ENCODE assay signal across 12 mouse cellular contexts in the genomic region with DNA sequence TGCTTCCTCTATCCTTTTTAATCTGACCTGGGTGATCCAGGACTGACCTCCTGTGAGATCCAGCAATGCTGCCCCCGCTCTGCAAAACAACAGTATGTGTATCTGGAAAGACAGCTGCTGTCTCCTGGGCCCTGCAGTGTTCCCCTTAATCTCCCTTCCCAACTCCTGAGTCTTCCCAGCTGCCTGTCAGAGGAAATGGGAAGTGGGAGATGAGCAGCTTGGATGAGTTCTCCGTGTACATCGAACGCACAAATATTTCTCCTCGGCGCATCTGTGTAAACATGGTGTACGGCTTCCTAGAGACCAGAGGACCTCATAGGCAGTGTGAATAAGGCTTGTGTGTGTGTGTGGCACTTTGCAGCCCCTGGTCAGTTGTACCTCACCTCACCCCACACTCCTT.
A peak's percentile ranks its signal among the peaks of the same experiment; 100 is the strongest.
DNase-seq lines count a peak whose midpoint lies in the region; ATAC-seq and TF ChIP-seq lines count a peak whose summit lies in the region.
"Had no signal": no experiment of that assay in that cellular context is flagged by ENCODE, and none has a peak within 500 bp of the region (broad histone marks: within the 10 kb centered on the region; RNA-seq: fewer than 3 reads in every experiment).

No protein-coding gene starts in this region.

- 0 out of 2 replicates have a peak, but pooled peaks have one; percentile 32 for ATAC-seq in hindbrain, embryonic 13.5 days (ENCODE audit: low FRiP score)
- no peak for ATAC-seq in hindbrain, postnatal 0 days
- no peak for ATAC-seq in midbrain, embryonic 14.5 days (ENCODE audit: low FRiP score, low TSS enrichment)
- ATAC-seq in midbrain, embryonic 11.5 days (ENCODE audit: low FRiP score) = no peak
- no peak for ATAC-seq in megakaryocyte, adult 5-6 weeks (ENCODE audit: poor library complexity, severe bottlenecking)

- no peak overlapping the region for H3K4me3 ChIP-seq in hindbrain, embryonic 13.5 days
- no peak overlapping the region for H3K4me3 ChIP-seq in hindbrain, postnatal 0 days (ENCODE audit: low read length)
- no peak overlapping the region for H3K4me3 ChIP-seq in midbrain, embryonic 14.5 days (replicated peaks; ENCODE audit: low read depth, low read length)
- no peak overlapping the region for H3K4me3 ChIP-seq in midbrain, embryonic 11.5 days (ENCODE audit: low read depth, low read length)
- H3K4me3 ChIP-seq: neural tube, embryonic 12.5 days had no signal

- no peak for TF ChIP-seq CTCF in hindbrain, postnatal 0 days (IDR thresholded peaks at IDR 0.05; ENCODE audit: low read depth)

- H3K27me3 ChIP-seq in hindbrain, embryonic 13.5 days = peaks cover 4% of the 10 kb centered on the region; the same call in 1 of the 2 replicates
- H3K27me3 ChIP-seq in hindbrain, postnatal 0 days (ENCODE audit: insufficient read depth, low read length) = no peaks in the 10 kb centered on the region
- no peaks in the 10 kb centered on the region for H3K27me3 ChIP-seq in midbrain, embryonic 14.5 days (ENCODE audit: control insufficient read depth, insufficient read depth, low read length)
- no peaks in the 10 kb centered on the region for H3K27me3 ChIP-seq in midbrain, embryonic 11.5 days (ENCODE audit: control insufficient read depth, insufficient read depth, low read length)
- H3K27me3 ChIP-seq: neural tube, embryonic 12.5 days had no signal

- no peak overlapping the region for H3K4me2 ChIP-seq in hindbrain, embryonic 13.5 days
- H3K4me2 ChIP-seq in hindbrain, postnatal 0 days (ENCODE audit: low read depth, low read length) = no peak overlapping the region
- H3K4me2 ChIP-seq in midbrain, embryonic 14.5 days (ENCODE audit: low read length) = no peak overlapping the region
- no peak overlapping the region for H3K4me2 ChIP-seq in midbrain, embryonic 11.5 days
- H3K4me2 ChIP-seq: neural tube, embryonic 12.5 days had no signal

- no peak overlapping the region for H3K9ac ChIP-seq in hindbrain, embryonic 13.5 days
- no peak overlapping the region for H3K9ac ChIP-seq in hindbrain, postnatal 0 days (replicated peaks; ENCODE audit: low read length)
- H3K9ac ChIP-seq in midbrain, embryonic 14.5 days (replicated peaks; ENCODE audit: low read length) = no peak overlapping the region
- no peak overlapping the region for H3K9ac ChIP-seq in midbrain, embryonic 11.5 days (ENCODE audit: low read length)
- H3K9ac ChIP-seq: neural tube, embryonic 12.5 days had no signal

- no peaks in the 10 kb centered on the region for H3K36me3 ChIP-seq in hindbrain, embryonic 13.5 days
- no peaks in the 10 kb centered on the region for H3K36me3 ChIP-seq in hindbrain, postnatal 0 days (ENCODE audit: insufficient read depth, low read length)
- no peaks in the 10 kb centered on the region for H3K36me3 ChIP-seq in midbrain, embryonic 14.5 days (ENCODE audit: control insufficient read depth, insufficient read depth, low read length)
- H3K36me3 ChIP-seq in midbrain, embryonic 11.5 days (ENCODE audit: control insufficient read depth, insufficient read depth, low read length) = no peaks in the 10 kb centered on the region; the same call in 1 of the 2 replicates
- H3K36me3 ChIP-seq: neural tube, embryonic 12.5 days had no signal

- WGBS in hindbrain, embryonic 13.5 days = 78% methylated on average over 7 of the region's 7 CpGs
- 60% methylated on average over 7 of the region's 7 CpGs for WGBS in hindbrain, postnatal 0 days
- 74% methylated on average over 7 of the region's 7 CpGs for WGBS in midbrain, embryonic 14.5 days
- WGBS in midbrain, embryonic 11.5 days = 80% methylated on average over 7 of the region's 7 CpGs

- 0 out of 2 replicates have a peak overlapping the region, but pooled peaks have one; percentile 12 for H3K27ac ChIP-seq in hindbrain, embryonic 13.5 days
- no peak overlapping the region for H3K27ac ChIP-seq in hindbrain, postnatal 0 days
- H3K27ac ChIP-seq in midbrain, embryonic 14.5 days (replicated peaks; ENCODE audit: low read depth, low read length) = 0 out of 2 replicates have a peak overlapping the region, but pooled peaks have one; percentile 8
- H3K27ac ChIP-seq in midbrain, embryonic 11.5 days (ENCODE audit: low read depth, low read length) = no peak overlapping the region
- H3K27ac ChIP-seq: macrophage; neural tube, embryonic 12.5 days had no signal

- no peaks in the 10 kb centered on the region for H3K9me3 ChIP-seq in hindbrain, embryonic 13.5 days
- no peaks in the 10 kb centered on the region for H3K9me3 ChIP-seq in hindbrain, postnatal 0 days (ENCODE audit: low read length)
- H3K9me3 ChIP-seq in midbrain, embryonic 14.5 days (ENCODE audit: control insufficient read depth, low read length) = no peaks in the 10 kb centered on the region
- no peaks in the 10 kb centered on the region for H3K9me3 ChIP-seq in midbrain, embryonic 11.5 days (ENCODE audit: control insufficient read depth, low read length)
- H3K9me3 ChIP-seq: neural tube, embryonic 12.5 days had no signal

- H3K4me1 ChIP-seq in hindbrain, embryonic 13.5 days (replicated peaks) = peaks cover 33% of the 10 kb centered on the region
- H3K4me1 ChIP-seq in hindbrain, postnatal 0 days (ENCODE audit: insufficient read depth, low read length) = 0 out of 2 replicates have a peak, but pooled peaks cover 6% of the 10 kb centered on the region
- peaks cover 10% of the 10 kb centered on the region for H3K4me1 ChIP-seq in midbrain, embryonic 14.5 days (ENCODE audit: control insufficient read depth, insufficient read depth, low read length)
- no peaks in the 10 kb centered on the region for H3K4me1 ChIP-seq in midbrain, embryonic 11.5 days (ENCODE audit: control insufficient read depth, insufficient read depth, low read length)

- DNase-seq in hindbrain, postnatal 0 days (ENCODE audit: low spot score) = no peak
- DNase-seq in midbrain, embryonic 14.5 days = no peak
- no peak for DNase-seq in midbrain, embryonic 11.5 days (ENCODE audit: low spot score, missing footprints)
- peak; percentile 68 for DNase-seq in kidney, postnatal 10 days
- DNase-seq in yolk sac, embryonic 10.5 days (ENCODE audit: low spot score) = peak; percentile 35
- DNase-seq in right cerebral cortex, postnatal 36 days (ENCODE audit: low spot score in 2 of 2) = no peak
- DNase-seq: cerebellum, adult 8-10 months; right cerebral cortex, postnatal 14 days had no signal

Comparison
In these comparisons a context has a peak if more than half of its experiments do, and no peak if none do; other contexts are left out.
1. H3K27ac ChIP-seq: peak in hindbrain, embryonic 13.5 days (single experiment) and midbrain, embryonic 14.5 days (single experiment); none in hindbrain, postnatal 0 days (single experiment) and midbrain, embryonic 11.5 days (single experiment).
2. DNase-seq: peak in kidney, postnatal 10 days (single experiment) and yolk sac, embryonic 10.5 days (single experiment); none in hindbrain, postnatal 0 days (single experiment), midbrain, embryonic 14.5 days (single experiment), midbrain, embryonic 11.5 days (single experiment) and right cerebral cortex, postnatal 36 days (0 of 2).